Mouse (Mus musculus) neural tube, embryonic 11.5 days (tissue): Measurements from ENCODE around the gene Esp34. TPM values are rescaled to one million over a fixed set of nuclear protein-coding genes. Genes with fewer than 3 reads are reported as not detected.

Experiments used
- ATAC-seq: fragments of 200-750 bp; cut with Nextera tagmentation; 2 replicates; pipeline ENCODE4 v1.8.0; 2017; ENCODE audit warnings: moderate number of reproducible peaks, mild to moderate bottlenecking, moderate TSS enrichment, moderate library complexity; ENCODE audit not compliant: insufficient read depth, low FRiP score, low TSS enrichment
- DNase-seq: peaks from one replicate; pipeline ENCODE4 v3.0.0-alpha.2; 2015; ENCODE audit warnings: low spot score
- H3K27ac ChIP-seq: fragments of 300-500 bp; sonication (generic); 2 replicates; pipeline ENCODE4 v1.5.1; 2014; ENCODE audit warnings: low read depth, mild to moderate bottlenecking, low read length
- H3K27me3 ChIP-seq: fragments of 300-500 bp; sonication (generic); 2 replicates; pipeline ENCODE4 v1.6.1; 2014; ENCODE audit warnings: mild to moderate bottlenecking, low read length, mixed read lengths; ENCODE audit not compliant: control insufficient read depth, insufficient read depth
- H3K36me3 ChIP-seq: fragments of 300-500 bp; sonication (generic); 2 replicates; pipeline ENCODE4 v1.6.1; 2014; ENCODE audit warnings: mild to moderate bottlenecking, low read length, moderate library complexity, mixed read lengths; ENCODE audit not compliant: control insufficient read depth, insufficient read depth
- H3K4me1 ChIP-seq: fragments of 300-500 bp; sonication (generic); 2 replicates; pipeline ENCODE4 v1.6.1; 2014; ENCODE audit warnings: low read length, mixed read lengths; ENCODE audit not compliant: control insufficient read depth, insufficient read depth
- H3K4me2 ChIP-seq: fragments of 300-500 bp; sonication (generic); 2 replicates; pipeline ENCODE4 v1.6.1; 2014; ENCODE audit warnings: low read depth, mild to moderate bottlenecking, moderate library complexity
- H3K4me3 ChIP-seq: fragments of 300-500 bp; sonication (generic); 2 replicates; pipeline ENCODE4 v1.5.1; 2014; ENCODE audit warnings: low read depth, low read length
- H3K9ac ChIP-seq: fragments of 300-500 bp; sonication (generic); 2 replicates; pipeline ENCODE4 v1.6.1; 2014; ENCODE audit warnings: mild to moderate bottlenecking, low read length
- H3K9me3 ChIP-seq: fragments of 300-500 bp; sonication (generic); 2 replicates; pipeline ENCODE4 v1.6.1; 2016; ENCODE audit warnings: low read length; ENCODE audit not compliant: control insufficient read depth
- WGBS: fragments of 180-500 bp; shearing (Covaris S2); extraction: QIAGEN DNeasy Blood & Tissue Kit; methylation state at CpG from one replicate; pipeline ENCODE4 v1.1.7; 2014; 5-methylcytosine and 5-hydroxymethylcytosine counted together
- polyA plus RNA-seq: library from polyadenylated mRNA; unstranded; fragments of >200 nt; fragmentation: Nextera tagmentation; extraction: Ambion mirVana; gene quantifications from 2 replicates; pipeline ENCODE4 v1.2.1, GENCODE M21; 2014

The Esp34 gene
- not detected in 2 replicates for polyA plus RNA-seq

DNA sequence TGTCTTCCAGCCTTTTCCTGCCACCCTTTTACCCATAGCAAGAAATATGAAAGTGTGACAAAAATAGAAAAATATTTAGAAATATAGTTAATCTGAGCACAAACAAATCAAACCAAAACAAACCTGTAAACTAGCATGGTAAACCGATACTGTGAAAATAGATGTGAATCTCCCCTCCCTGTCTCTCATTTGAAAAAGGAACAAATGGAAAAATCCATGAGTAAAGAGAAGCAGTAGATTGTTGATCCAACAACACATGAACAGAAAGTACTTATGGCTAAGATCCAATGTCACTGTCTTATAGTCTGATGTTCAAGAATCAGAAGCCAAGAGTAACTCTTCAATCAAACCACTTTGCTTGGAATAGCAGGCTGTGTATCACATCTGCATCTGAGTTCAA is at the start of gene Esp34:
Esp34 (plus strand) TSS at position 301 of the 400 bp plus-strand sequence.
- H3K9ac ChIP-seq = no peak within 1 kb of the TSS
- H3K4me3 ChIP-seq = no peak within 1 kb of the TSS
- 74% methylated on average over 1 of the region's 1 CpGs for WGBS
- H3K36me3 ChIP-seq = no peaks in the 10 kb centered on the region
- no peak within 1 kb of the TSS for H3K4me2 ChIP-seq
- no peak within 1 kb of the TSS for H3K27ac ChIP-seq
- ATAC-seq = no peak
- no peaks in the 10 kb centered on the region for H3K27me3 ChIP-seq
- no peaks in the 10 kb centered on the region for H3K4me1 ChIP-seq
- H3K9me3 ChIP-seq = no peaks in the 10 kb centered on the region
- no peak for DNase-seq

DNA sequence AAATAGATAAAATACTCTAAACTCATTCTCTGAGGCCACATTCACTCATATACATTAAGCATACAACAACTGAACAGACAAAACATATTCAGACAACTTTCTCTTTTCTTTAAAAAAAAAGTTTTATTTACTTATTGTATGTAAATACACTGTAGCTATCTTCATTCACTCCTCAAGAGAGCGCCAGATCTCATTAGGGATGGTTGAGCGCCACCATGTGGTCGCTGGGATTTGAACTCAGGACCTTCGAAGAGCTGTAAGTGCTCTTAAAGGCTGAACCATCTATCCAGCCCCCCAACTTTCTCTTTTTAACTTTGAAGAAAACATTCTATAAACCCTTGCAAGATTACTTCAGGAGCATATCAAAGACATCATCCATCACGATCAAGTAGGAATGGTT is 8.5 kb downstream of the Esp34 start:
- H3K4me3 ChIP-seq = no peak overlapping the region
- no peak overlapping the region for H3K27ac ChIP-seq
- 69% methylated on average over 5 of the region's 5 CpGs for WGBS
- no peak overlapping the region for H3K4me2 ChIP-seq
- no peaks in the 10 kb centered on the region for H3K4me1 ChIP-seq
- ATAC-seq (no peak), DNase-seq (no peak)
- H3K27me3 ChIP-seq = no peaks in the 10 kb centered on the region
- H3K36me3 ChIP-seq = no peaks in the 10 kb centered on the region
- H3K9me3 ChIP-seq = no peaks in the 10 kb centered on the region; the same call in 1 of the 2 replicates
- H3K9ac ChIP-seq = no peak overlapping the region

Other genes starting within 250 kb of the Esp34 start
- gene Olfr137, start 246.6 kb upstream of the Esp34 start, polyA plus RNA-seq = not detected in 2 replicates
- not detected in 2 replicates for gene Olfr136, start 224.4 kb upstream of the Esp34 start, polyA plus RNA-seq
- not detected in 2 replicates for gene Esp36, start 134.0 kb upstream of the Esp34 start, polyA plus RNA-seq
- not detected in 2 replicates for gene Esp31, start 85.3 kb downstream of the Esp34 start, polyA plus RNA-seq